8 mouse cellular contexts compared by ENCODE assay signal in the genomic region with DNA sequence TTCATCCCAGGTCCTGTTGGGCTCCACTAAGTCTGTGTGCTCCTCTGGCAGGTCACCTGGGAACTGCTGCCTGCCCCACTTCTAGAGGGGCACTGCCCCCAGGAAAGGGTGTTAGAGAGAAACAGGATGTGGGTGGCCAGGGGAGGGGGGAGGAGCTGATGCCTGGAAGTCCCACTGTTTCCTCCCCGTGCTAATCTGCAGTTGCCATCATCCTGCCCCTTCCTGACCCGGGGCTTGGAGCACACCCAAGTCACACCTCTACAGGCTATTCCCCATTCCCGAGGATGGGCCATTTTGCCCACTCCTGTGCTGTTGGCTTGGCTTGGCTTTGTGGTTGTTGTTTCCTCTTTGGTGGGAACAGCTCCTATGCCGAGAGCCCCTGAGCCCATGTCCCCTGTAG. TPM values are rescaled to one million over a fixed set of nuclear protein-coding genes. Genes with fewer than 3 reads are reported as not detected.
DNase-seq lines count a peak whose midpoint lies in the region; ATAC-seq lines count a peak whose summit lies in the region.

No protein-coding gene starts in this region.

- no peak overlapping the region for H3K9ac ChIP-seq in heart, embryonic 14.5 days (ENCODE audit: low read length)

- no peaks in the 10 kb centered on the region for H3K9me3 ChIP-seq in heart, embryonic 14.5 days (ENCODE audit: control insufficient read depth, low read length)
- no peaks in the 10 kb centered on the region for H3K9me3 ChIP-seq in megakaryocyte, embryonic 14.5 days

- H3K4me1 ChIP-seq in heart, embryonic 14.5 days (ENCODE audit: control insufficient read depth in 2 of 2, insufficient read depth in 2 of 2, low read length in 2 of 2) = peaks cover 14 to 44% of the 10 kb centered on the region in 2 experiments
- H3K4me1 ChIP-seq in megakaryocyte, embryonic 14.5 days = peaks cover 100% of the 10 kb centered on the region

- peak overlapping the region; percentile 6 to 7; a peak in 1 of 4 replicates for H3K27ac ChIP-seq in heart, embryonic 14.5 days (replicated peaks in 1 of 2; ENCODE audit: control insufficient read depth in 1 of 2, insufficient read depth in 1 of 2, low read depth in 2 of 2, low read length in 2 of 2)

- no peaks in the 10 kb centered on the region for H3K27me3 ChIP-seq in heart, embryonic 14.5 days (ENCODE audit: control insufficient read depth, insufficient read depth, low read length)
- no peaks in the 10 kb centered on the region for H3K27me3 ChIP-seq in megakaryocyte, embryonic 14.5 days (replicated peaks)

- no peak overlapping the region for H3K4me3 ChIP-seq in heart, embryonic 14.5 days (ENCODE audit: control insufficient read depth in 1 of 2, insufficient read depth in 1 of 2, low read depth in 1 of 2, low read length in 2 of 2)
- H3K4me3 ChIP-seq in megakaryocyte, embryonic 14.5 days (replicated peaks) = peak overlapping the region; percentile 85

- peaks cover 95% of the 10 kb centered on the region for H3K36me3 ChIP-seq in heart, embryonic 14.5 days (ENCODE audit: control insufficient read depth, insufficient read depth, low read length)
- peaks cover 100% of the 10 kb centered on the region for H3K36me3 ChIP-seq in megakaryocyte, embryonic 14.5 days (replicated peaks; ENCODE audit: low read length)

- no peak for ATAC-seq in heart, embryonic 14.5 days (ENCODE audit: insufficient number of reproducible peaks, insufficient read depth, low FRiP score, low read depth)

- 18% methylated on average over 4 of the region's 4 CpGs for WGBS in heart, embryonic 14.5 days

- DNase-seq in cerebellum, adult 11-12 months = peak; percentile 78
- no peak for DNase-seq in cerebellum, postnatal 36 days
- peak; percentile 79 for DNase-seq in cerebellum, adult 9-11 months
- peak; percentile 77 to 86 for DNase-seq in kidney, postnatal 25 days
- peak; percentile 77 for DNase-seq in thymus, postnatal 25 days
- DNase-seq in ovary, postnatal 36 days (ENCODE audit: low spot score) = no peak

- H3K4me2 ChIP-seq in heart, embryonic 14.5 days (ENCODE audit: low read length) = peak overlapping the region; percentile 16; the same call in 1 of the 2 replicates

RNA-seq across cellular contexts. Expression of a gene that starts 9.1 kb away (rescaled TPM):
- polyA plus RNA-seq in heart, embryonic 14.5 days (2014; fragmentation: Nextera tagmentation; extraction: Ambion mirVana) = 8.5 and 10.1 TPM in 2 replicates
- polyA plus RNA-seq in megakaryocyte, embryonic 14.5 days (2012; ENCODE audit: insufficient read depth, low replicate concordance) = 775 and 2,394 TPM in 2 replicates

RNA-seq across cellular contexts. Expression of a gene that starts 9.7 kb away (rescaled TPM):
- polyA plus RNA-seq in heart, embryonic 14.5 days (2014; fragmentation: Nextera tagmentation; extraction: Ambion mirVana) = 8.1 and 8.6 TPM in 2 replicates
- polyA plus RNA-seq in megakaryocyte, embryonic 14.5 days (2012; ENCODE audit: insufficient read depth, low replicate concordance) = 211 and 280 TPM in 2 replicates

RNA-seq across cellular contexts. Expression of a gene that starts 24.4 kb away (rescaled TPM):
- 34.6 and 36.7 TPM in 2 replicates for polyA plus RNA-seq in heart, embryonic 14.5 days (2014; fragmentation: Nextera tagmentation; extraction: Ambion mirVana)
- 0.51 TPM in 1 of 2 replicates, not detected in the other for polyA plus RNA-seq in megakaryocyte, embryonic 14.5 days (2012; ENCODE audit: insufficient read depth, low replicate concordance)

RNA-seq across cellular contexts. Expression of a gene that starts 33.2 kb away (rescaled TPM):
- polyA plus RNA-seq in heart, embryonic 14.5 days (2014; fragmentation: Nextera tagmentation; extraction: Ambion mirVana) = 0.24 TPM in 2 replicates
- polyA plus RNA-seq in megakaryocyte, embryonic 14.5 days (2012; ENCODE audit: insufficient read depth, low replicate concordance) = not detected in 2 replicates

RNA-seq across cellular contexts. Expression of a gene that starts 40.6 kb away (rescaled TPM):
- 112 and 113 TPM in 2 replicates for polyA plus RNA-seq in heart, embryonic 14.5 days (2014; fragmentation: Nextera tagmentation; extraction: Ambion mirVana)
- 35.1 and 38.6 TPM in 2 replicates for polyA plus RNA-seq in megakaryocyte, embryonic 14.5 days (2012; ENCODE audit: insufficient read depth, low replicate concordance)

Comparison
In these comparisons a context has a peak if more than half of its experiments do, and no peak if none do; other contexts are left out.
1. DNase-seq: peak in cerebellum, adult 11-12 months (single experiment), cerebellum, adult 9-11 months (single experiment), kidney, postnatal 25 days (2 of 2) and thymus, postnatal 25 days (single experiment); none in cerebellum, postnatal 36 days (0 of 2) and ovary, postnatal 36 days (single experiment).
2. RNA of a gene that starts 9.1 kb away (polyA plus RNA-seq): 775 to 2,394 TPM in megakaryocyte, embryonic 14.5 days; 8.5 to 10.1 TPM in heart, embryonic 14.5 days; every median in the first group is over 10 times any median in the second.
3. RNA of a gene that starts 9.7 kb away (polyA plus RNA-seq): 211 to 280 TPM in megakaryocyte, embryonic 14.5 days; 8.1 to 8.6 TPM in heart, embryonic 14.5 days; every median in the first group is over 10 times any median in the second.
4. RNA of a gene that starts 24.4 kb away (polyA plus RNA-seq): 34.6 to 36.7 TPM in heart, embryonic 14.5 days; 0.51 TPM in megakaryocyte, embryonic 14.5 days; every median in the first group is over 10 times any median in the second.